9 mouse cellular contexts compared by ENCODE assay signal in genomic region chr9:48860526-48860845, GRCm38 (mm10). TPM values are rescaled to one million over a fixed set of nuclear protein-coding genes. Genes with fewer than 3 reads are reported as not detected.
DNase-seq lines count a peak whose midpoint lies in the region; ATAC-seq lines count a peak whose summit lies in the region.
"Had no signal": no experiment of that assay in that cellular context is flagged by ENCODE, and none has a peak within 500 bp of the region (broad histone marks: within the 10 kb centered on the region; RNA-seq: fewer than 3 reads in every experiment).

No protein-coding gene starts in this region.

- H3K9me3 ChIP-seq in limb, embryonic 13.5 days = no peaks in the 10 kb centered on the region
- H3K9me3 ChIP-seq: embryonic facial prominence, embryonic 13.5 days had no signal

- no peak overlapping the region for H3K4me2 ChIP-seq in limb, embryonic 13.5 days (replicated peaks)
- H3K4me2 ChIP-seq: embryonic facial prominence, embryonic 13.5 days had no signal

- peaks cover 78% of the 10 kb centered on the region for H3K27me3 ChIP-seq in limb, embryonic 13.5 days

- H3K4me3 ChIP-seq in limb, embryonic 13.5 days = no peak overlapping the region
- H3K4me3 ChIP-seq: embryonic facial prominence, embryonic 13.5 days had no signal

- H3K4me1 ChIP-seq in limb, embryonic 13.5 days = 0 out of 2 replicates have a peak, but pooled peaks cover under 1% of the 10 kb centered on the region

- ATAC-seq in limb, embryonic 13.5 days (ENCODE audit: low FRiP score, low read depth) = peak; percentile 67

- intact Hi-C loops in gastrocnemius, postnatal 36 days (cut with DNase I) = loop anchor here (1.0 kb wide), 1 partner anchor 214 kb away; no protein-coding TSS in a partner anchor

- no peak overlapping the region for H3K27ac ChIP-seq in limb, embryonic 13.5 days
- H3K27ac ChIP-seq: embryonic facial prominence, embryonic 13.5 days had no signal

- H3K9ac ChIP-seq in limb, embryonic 13.5 days = no peak overlapping the region
- H3K9ac ChIP-seq: embryonic facial prominence, embryonic 13.5 days had no signal

- DNase-seq in 3T3-L1 (ENCODE audit: low read depth, low spot score) = peak; percentile 65
- DNase-seq in adrenal gland, adult 18-20 months (ENCODE audit: low spot score in 2 of 2) = peak; percentile 68
- peak; percentile 88 for DNase-seq in embryo, embryonic 10.5 days (ENCODE audit: low spot score)
- peak; percentile 55 to 60 for DNase-seq in gastrocnemius, postnatal 36 days
- peak; percentile 75 for DNase-seq in kidney, adult 9 months
- peak; percentile 41 to 50 for DNase-seq in natural killer cell, adult 2 months (ENCODE audit: low spot score in 2 of 2)
- DNase-seq in testis, postnatal 14 days (ENCODE audit: low spot score) = peak; percentile 73

- no peaks in the 10 kb centered on the region for H3K36me3 ChIP-seq in limb, embryonic 13.5 days
- H3K36me3 ChIP-seq: embryonic facial prominence, embryonic 13.5 days had no signal

- WGBS in limb, embryonic 13.5 days = 3% methylated on average over 6 of the region's 6 CpGs

RNA-seq across cellular contexts. Expression of gene Zbtb16, which starts 24.5 kb away (rescaled TPM):
- 10 to 100 TPM; 77.6 to 92.0 TPM for total RNA-seq in adrenal gland, adult 18-20 months (2021)
- total RNA-seq in gastrocnemius, postnatal 36 days (2021) = 100 to 1,000 TPM; 129 to 168 TPM
- polyA plus RNA-seq in limb, embryonic 13.5 days (2015; fragmentation: Nextera tagmentation; extraction: Ambion mirVana) = 1.1 and 1.3 TPM in 2 replicates

RNA-seq across cellular contexts. Expression of gene Htr3a, which starts 50.4 kb away (rescaled TPM):
- 1 to 10 TPM; 4.4 to 7.1 TPM for total RNA-seq in adrenal gland, adult 18-20 months (2021)
- not detected for total RNA-seq in gastrocnemius, postnatal 36 days (2021)
- 1.7 and 2.1 TPM in 2 replicates for polyA plus RNA-seq in limb, embryonic 13.5 days (2015; fragmentation: Nextera tagmentation; extraction: Ambion mirVana)

Comparison
In these comparisons a context has a peak if more than half of its experiments do, and no peak if none do; other contexts are left out.
1. RNA of gene Htr3a, which starts 50.4 kb away (total RNA-seq): 4.4 to 7.1 TPM in adrenal gland, adult 18-20 months; not detected in gastrocnemius, postnatal 36 days; every median in the first group is over 4 times any median in the second.
2. Peak in every context shown above with its lines, with median percentiles within 50 percentile points of each other: DNase-seq.